Mouse (Mus musculus): ENCODE measurements around the gene Pirb.

The Pirb gene

DNA sequence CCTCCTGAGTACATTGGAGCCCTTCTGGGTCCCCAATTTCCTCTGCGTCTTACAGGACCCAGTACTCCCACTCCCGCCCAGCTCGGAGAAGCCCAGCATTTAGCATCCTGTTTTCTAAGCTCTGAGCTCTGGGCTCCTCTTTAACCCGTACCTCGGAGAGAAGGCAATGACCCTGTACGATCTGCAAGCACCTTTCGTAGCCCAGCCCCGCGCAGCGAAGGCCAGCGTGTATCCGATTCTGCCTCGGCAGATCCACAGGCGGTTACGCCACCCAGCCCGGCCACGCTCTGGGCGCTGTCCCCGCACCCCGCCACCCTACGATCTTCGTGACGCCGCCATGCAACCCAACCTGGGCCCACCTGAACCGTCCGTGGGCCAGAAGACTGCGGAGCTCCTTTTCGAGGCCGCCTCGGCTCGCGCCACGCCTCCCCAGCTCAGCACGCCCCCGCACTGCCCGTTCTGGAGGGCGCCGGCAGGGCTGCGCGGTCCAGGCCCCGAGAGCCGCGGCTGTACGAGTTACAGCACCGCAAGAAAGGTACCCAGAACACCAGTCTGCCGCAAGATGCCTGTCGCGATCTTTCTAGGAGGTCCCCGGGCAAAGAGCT lies 27.7 kb downstream of the Pirb start, which contains the start of gene Tsen34:
Tsen34 (plus strand) TSS at position 482 of the 605 bp plus-strand sequence.
- DNase-seq (ENCODE audit: low read depth) = no peak

DNA sequence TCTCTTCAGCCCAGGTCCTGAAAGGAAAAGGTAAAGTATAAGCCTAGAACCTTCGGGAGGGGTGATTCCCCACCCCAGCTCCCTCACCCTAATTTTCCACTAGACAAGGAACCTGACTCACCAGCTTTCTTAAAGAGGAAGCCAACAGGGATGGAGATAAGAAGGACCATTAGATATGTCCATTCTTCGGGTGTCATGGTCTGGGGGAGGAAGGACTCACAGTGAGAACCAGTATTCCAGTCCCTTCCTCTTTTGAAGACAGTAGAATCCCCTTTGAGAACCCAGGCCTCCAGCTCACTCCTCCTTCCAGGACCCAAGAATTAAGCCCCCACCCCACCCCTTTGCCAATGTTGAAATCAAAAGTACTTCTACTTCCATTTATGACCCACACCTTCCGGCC lies 28.3 kb downstream of the Pirb start:
- peak; percentile 28 for DNase-seq (ENCODE audit: low read depth)

DNA sequence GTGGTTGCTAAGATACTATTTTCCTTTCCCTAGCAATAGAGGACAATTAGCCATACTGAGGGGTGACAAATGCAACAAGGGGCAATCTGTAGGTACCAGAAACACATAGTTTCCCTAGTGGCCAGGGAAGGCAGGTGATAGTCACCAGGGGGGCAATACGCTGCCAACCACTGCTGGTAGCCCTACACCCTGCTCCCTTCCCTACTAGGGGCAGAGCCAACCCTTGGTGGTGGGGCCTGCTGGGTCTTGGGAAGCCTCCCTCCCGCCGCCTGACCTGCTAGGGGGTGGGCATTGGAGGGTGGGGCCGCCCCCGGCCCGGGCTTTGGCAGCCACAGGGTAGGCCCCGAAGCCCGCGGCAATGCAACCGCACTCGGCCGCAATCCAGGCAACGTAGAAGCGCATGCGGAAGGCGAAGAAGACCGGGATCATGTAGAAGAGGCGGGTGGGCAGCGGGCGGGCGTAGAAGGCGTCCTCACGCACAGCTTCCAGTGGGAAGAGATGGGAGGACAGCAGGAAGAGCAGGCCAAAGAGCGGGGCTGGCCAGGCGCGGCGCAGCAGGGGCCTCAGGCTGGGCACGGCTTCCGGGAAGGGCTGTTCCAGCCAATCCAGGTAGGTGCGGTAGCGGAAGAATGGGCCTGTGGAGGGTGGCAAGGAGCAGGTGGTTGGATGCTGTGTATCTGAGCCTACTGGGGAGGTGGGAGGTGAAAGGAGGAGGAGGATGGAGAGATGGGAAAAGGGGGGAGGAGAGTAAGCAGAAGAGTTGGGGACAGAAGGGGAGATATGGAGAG lies 34.6 kb downstream of the Pirb start:
- no peak for DNase-seq (ENCODE audit: low read depth)

DNA sequence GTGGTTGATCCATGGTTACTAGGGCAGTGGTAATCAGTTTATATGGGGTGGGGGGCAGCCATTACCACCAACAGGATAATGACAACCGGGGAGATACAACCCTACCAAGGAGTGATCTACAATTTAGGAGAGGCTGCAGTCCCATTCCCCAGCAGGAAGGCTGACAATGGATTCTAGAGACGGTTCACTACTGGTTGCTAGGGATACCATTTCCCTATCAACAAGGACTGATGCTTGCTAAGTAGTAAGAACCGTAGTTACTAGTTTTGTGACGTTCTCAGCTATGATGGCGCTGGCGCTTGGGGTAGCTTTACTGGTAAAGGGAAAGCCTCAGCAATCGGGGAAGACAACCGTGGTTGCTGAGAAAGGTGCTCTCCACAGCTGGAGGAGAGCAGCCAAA lies 35.5 kb downstream of the Pirb start:
- DNase-seq (ENCODE audit: low read depth) = no peak

DNA sequence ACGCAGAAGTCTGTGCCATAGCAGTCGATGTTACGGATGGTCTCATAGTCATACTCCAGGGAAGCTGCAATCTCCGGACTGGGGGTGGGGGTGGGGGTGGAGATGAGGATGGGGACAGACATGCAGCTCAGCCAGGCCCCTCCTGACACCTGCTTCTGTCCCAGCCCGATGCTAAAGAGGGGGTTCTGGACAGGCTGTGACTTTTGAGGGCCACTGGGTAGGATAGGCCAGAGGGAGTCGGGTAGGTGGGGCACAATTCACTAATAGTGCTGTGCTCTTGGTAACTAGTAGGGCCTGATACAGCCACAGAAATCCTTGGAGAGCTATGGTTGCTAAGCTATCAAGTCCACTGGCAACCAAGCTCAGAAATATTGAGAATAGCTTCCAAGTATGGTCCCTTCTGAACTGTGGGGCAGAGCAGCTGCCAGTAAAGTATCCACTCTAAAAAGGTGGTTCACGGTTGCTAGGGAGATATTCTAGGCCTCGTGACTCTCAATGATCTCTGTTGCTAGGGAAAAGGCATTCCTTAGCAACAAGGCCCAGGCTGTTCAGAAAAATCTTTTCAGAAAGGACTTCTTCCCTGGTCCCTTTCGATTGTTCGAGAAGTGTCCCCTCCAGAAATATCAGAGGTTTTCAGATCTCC lies 36.2 kb downstream of the Pirb start:
- DNase-seq (ENCODE audit: low read depth) = no peak

DNA sequence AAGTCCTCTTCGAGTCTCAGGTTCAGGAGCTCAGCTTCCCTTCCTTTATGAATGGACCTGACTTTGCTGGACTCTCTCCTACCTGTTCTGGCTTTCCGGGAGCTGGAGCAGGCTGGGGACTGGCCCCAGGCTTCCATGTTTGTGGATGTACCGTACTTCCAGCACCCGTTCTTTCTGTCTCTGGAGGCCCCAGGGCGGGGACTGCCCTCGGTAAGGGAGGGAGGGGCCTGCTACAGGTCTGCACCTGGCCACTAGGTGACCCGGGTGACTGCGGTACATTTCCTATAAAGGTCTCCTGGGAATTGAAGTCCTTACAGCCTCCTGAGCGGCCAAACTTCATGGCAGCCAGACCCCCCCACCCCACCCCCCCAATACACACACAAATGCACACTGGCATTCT lies 42.8 kb downstream of the Pirb start, which contains the start of gene Tmc4:
Tmc4 (minus strand) TSS at position 212 of the 400 bp plus-strand sequence.
- no peak for DNase-seq (ENCODE audit: low read depth)

DNA sequence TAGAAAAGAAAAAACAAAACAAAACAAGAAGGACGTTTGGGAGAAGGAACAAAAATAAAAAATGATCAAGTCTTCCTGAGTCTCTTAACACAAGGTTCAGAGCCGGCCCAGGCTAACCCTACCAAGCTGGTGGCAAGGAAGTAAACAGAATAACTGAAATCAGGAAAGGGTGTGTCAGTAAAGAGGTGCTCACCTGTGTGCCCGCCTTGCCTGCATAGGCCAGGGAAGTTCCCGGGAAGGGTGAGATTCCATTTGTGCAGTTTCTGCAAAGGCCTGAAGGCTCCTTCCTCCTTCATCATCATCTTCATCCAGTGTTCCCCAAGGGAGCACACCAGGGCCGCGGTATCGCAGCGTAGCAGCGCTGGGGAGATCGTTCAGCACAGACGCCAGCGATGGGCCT lies 43.8 kb downstream of the Pirb start:
- no peak for DNase-seq (ENCODE audit: low read depth)

DNA sequence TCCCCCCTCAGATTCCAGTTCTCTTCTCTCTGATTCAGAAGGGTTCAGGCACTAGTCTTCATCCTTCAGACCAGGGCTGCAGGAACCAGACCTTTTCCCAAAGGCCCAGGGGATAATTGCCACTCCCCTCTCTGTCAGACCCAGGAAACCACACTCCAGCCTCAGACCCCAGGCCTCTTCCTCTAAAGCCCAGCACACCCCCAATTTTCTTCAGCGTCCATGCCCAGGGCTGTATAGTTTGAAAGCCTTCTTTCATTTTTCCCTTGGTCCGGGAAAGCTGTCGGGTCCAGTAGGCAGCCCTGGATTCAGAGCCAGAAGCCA lies 45.0 kb downstream of the Pirb start:
- DNase-seq (ENCODE audit: low read depth) = no peak

DNA sequence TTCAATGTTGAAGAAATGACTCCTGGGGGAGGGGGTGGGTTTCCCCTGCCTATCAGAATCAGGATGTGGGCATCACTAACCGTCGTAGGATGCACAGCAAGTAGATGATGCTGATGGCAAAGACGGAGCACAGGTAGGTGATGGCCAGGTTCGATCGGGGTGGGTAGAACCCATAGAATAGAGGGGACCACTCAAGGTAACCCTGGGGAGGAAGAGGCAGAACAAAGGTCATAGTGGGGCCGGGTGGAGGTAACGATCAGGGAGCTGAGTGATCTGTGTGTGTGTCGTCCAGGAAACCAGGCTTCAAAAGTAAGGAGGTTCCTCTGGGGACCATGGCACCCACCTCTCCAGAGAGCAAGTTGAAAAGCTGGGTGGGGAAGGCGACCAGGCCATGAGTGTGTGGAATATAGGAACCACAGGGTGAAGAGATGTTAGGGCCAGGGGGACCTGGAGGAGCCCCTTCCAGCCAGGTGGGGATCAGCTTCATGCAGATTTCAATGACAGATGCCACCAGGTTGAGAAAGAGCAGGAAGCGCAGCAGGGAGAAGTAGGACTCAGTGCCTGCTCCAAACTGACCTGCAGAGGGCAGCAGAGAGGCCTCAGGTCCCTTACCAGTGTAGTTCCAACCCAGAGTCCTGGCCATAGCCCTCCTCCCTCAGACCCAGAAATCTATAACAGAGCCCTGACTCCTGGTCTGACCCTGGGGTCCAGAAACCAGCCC lies 45.5 kb downstream of the Pirb start:
- DNase-seq (ENCODE audit: low read depth) = peak; percentile 89

DNA sequence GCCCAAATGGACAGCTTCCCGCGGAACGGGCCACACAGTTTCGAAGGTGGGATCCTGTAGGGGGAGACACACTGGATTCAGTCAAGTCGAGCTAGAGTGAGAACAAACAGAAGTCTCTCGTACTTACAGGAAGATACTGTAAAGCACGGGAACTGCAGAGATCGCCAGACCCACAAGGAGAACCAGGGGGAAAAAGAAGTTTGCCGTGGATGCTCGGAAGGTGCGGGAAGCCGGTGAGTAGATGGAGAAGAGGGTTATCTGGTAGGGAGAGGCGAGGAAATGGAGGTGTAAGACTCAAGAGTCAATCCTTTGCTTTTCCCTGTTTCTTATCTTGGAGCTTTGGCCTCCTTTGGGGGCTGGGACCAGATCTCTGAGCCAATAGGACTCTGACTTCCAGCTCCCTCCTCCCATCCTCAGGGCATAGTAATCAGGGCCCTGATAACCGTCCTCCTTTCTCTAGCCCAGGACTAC lies 53.2 kb downstream of the Pirb start:
- peak; percentile 21 for DNase-seq (ENCODE audit: low read depth)

DNA sequence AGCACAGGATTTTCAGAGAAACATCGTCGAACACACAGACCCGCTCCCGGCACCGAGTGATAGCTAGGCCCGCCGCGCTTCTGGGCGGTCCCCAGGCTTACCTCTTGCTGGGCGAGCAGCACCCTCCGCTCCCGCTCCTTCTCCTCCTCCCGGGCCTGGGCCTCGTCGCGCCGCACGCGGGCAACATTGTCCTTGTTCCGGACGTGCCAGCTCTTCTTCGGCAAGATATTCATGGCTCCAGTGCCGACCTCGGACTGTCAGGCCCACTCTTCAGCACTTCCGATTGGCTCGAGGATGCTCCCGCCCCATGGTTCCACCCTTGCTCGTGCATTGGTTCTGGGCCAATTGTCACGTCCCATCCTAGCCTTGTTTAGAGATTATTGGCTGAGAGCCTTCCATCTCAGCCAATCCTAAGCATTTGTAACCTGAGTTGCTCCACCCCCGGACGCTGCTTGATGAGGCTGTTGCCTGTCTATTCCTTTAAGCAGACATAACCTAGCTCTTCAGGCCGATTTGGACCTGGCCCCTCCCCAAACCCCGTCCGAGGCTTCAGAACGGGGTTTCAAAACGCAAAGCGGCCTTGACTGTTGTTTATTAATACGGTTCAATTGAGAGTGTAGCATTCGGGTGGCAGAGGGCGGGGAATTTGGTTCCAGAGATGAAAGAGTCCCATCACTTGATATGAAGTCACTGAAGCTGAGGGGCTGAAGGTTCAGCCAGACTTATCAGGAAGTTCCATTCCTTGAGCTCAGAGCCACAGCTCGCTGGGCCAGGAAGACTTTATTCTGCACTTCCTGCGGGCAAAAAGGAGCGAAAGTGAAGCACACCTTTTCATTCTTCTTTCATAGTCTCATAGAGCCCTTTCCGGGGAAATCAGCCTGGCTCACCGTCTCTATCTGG lies 54.7 kb downstream of the Pirb start, which contains the start of gene Leng1:
Leng1 (minus strand) TSS at position 626 of the 900 bp plus-strand sequence.
- DNase-seq (ENCODE audit: low read depth) = peak; percentile 97

DNA sequence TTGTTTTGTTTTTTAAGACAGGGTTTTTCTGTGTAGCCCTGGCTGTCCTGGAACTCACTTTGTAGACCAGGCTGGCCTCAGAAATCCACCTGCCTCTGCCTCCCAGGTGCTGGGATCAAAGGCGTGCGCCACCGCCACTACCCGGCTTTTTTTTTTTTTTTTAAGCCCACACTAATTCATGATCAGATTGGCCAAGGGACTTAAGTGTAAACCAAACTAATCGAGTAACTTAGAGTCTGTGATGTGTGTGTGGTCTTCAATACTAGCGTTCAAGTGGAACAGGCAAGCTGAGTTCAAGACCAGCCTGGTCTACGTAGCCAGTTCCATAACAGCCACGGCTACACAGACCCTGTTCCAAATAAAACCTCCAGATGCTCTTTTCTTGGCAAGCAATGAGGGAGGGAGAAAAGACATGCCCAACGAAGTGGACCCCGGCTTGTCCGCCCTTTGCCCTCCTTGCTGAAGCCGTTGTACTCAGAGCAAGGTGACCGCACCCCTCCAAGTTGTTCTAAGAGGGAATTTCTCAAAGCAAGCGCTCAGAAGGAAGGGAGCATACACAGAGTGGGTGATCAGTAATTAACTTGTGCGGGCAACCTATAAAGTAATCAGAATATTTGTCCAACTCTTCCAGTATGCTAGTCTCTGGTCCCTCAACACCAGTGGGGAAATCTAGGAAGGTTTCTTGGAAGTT lies 55.5 kb downstream of the Pirb start:
- no peak for DNase-seq (ENCODE audit: low read depth)
